Mouse (Mus musculus) urinary bladder, adult 18-20 months (tissue): ENCODE results near the gene Jagn1.

Experiments
- DNase-seq, 2 experiments: peaks; one replicate each; pipeline ENCODE4 v3.0.0; 2022; ENCODE audit warnings: low spot score in 2 of 2, mixed read lengths in 2 of 2

Jagn1 gene

GRCm38 (mm10) chr6:113442442-113443090, at the start of gene Jagn1:
Gene Jagn1, plus strand, starts transcription at chr6:113442569.
- DNase-seq = peak; percentile 88 to 92

- no peak for DNase-seq
Measured at GRCm38 (mm10) chr6:113393951-113394350, 48.4 kb upstream of the Jagn1 start.

GRCm38 (mm10) chr6:113394811-113395210, 47.6 kb upstream of the Jagn1 start:
- DNase-seq = no peak

- DNase-seq = no peak
Measured at GRCm38 (mm10) chr6:113395501-113395900, 46.9 kb upstream of the Jagn1 start.

GRCm38 (mm10) chr6:113396270-113397030, 45.9 kb upstream of the Jagn1 start:
- no peak for DNase-seq

GRCm38 (mm10) chr6:113402094-113402493, 40.3 kb upstream of the Jagn1 start:
- DNase-seq = no peak

- DNase-seq = no peak
Measured at GRCm38 (mm10) chr6:113404649-113405448, 37.5 kb upstream of the Jagn1 start.

- DNase-seq = no peak
Measured at GRCm38 (mm10) chr6:113405483-113405882, 36.9 kb upstream of the Jagn1 start.

GRCm38 (mm10) chr6:113406683-113407082, 35.7 kb upstream of the Jagn1 start:
- DNase-seq = no peak

- no peak for DNase-seq
Measured at GRCm38 (mm10) chr6:113410001-113410400, 32.4 kb upstream of the Jagn1 start.

GRCm38 (mm10) chr6:113416416-113416815, 26.0 kb upstream of the Jagn1 start:
- DNase-seq = no peak

- DNase-seq = no peak
Measured at GRCm38 (mm10) chr6:113418441-113419198, 23.7 kb upstream of the Jagn1 start.

- peak; percentile 97 for DNase-seq
Measured at GRCm38 (mm10) chr6:113419199-113419587, 23.2 kb upstream of the Jagn1 start, which contains the start of gene Rpusd3. Gene Rpusd3, minus strand, starts transcription at chr6:113419340.

- no peak for DNase-seq
Measured at GRCm38 (mm10) chr6:113423000-113423399, 19.4 kb upstream of the Jagn1 start.

- DNase-seq = no peak
Measured at GRCm38 (mm10) chr6:113424187-113424586, 18.2 kb upstream of the Jagn1 start.

GRCm38 (mm10) chr6:113426696-113427095, 15.7 kb upstream of the Jagn1 start:
- no peak for DNase-seq

- no peak for DNase-seq
Measured at GRCm38 (mm10) chr6:113427397-113427796, 15.0 kb upstream of the Jagn1 start.

GRCm38 (mm10) chr6:113428006-113428405, 14.4 kb upstream of the Jagn1 start:
- DNase-seq = no peak

- DNase-seq = no peak
Measured at GRCm38 (mm10) chr6:113429965-113430364, 12.4 kb upstream of the Jagn1 start.

- DNase-seq = no peak
Measured at GRCm38 (mm10) chr6:113430846-113431245, 11.5 kb upstream of the Jagn1 start.

GRCm38 (mm10) chr6:113431801-113432200, 10.6 kb upstream of the Jagn1 start:
- DNase-seq = no peak

GRCm38 (mm10) chr6:113433661-113434060, 8.7 kb upstream of the Jagn1 start:
- no peak for DNase-seq
